Mouse (Mus musculus) c-Kit-positive CD71-negative TER-119-negative erythroid progenitor cells, embryonic 14.5 days (primary cell): Measurements from ENCODE around the gene Wfdc15a.

Experiments used
- DNase-seq: peaks from one replicate; pipeline ENCODE4 v3.0.0-alpha.2; 2013; ENCODE audit warnings: low read depth

The Wfdc15a gene

GRCm38 (mm10) chr2:164175850-164176249, 24.1 kb downstream of the Wfdc15a start:
- DNase-seq, result no peak

- DNase-seq, result no peak
Measured at GRCm38 (mm10) chr2:164174649-164175395, 25.1 kb downstream of the Wfdc15a start.

GRCm38 (mm10) chr2:164173394-164173793, 26.5 kb downstream of the Wfdc15a start:
- no peak for DNase-seq

- no peak for DNase-seq
Measured at GRCm38 (mm10) chr2:164170902-164171301, 29.0 kb downstream of the Wfdc15a start, which contains the start of gene Kcns1. Gene Kcns1 (minus strand): TSS chr2:164171113.

GRCm38 (mm10) chr2:164170326-164170725, 29.6 kb downstream of the Wfdc15a start:
- DNase-seq, result no peak

- no peak for DNase-seq
Measured at GRCm38 (mm10) chr2:164168571-164168946, 31.4 kb downstream of the Wfdc15a start.

- DNase-seq, result no peak
Measured at GRCm38 (mm10) chr2:164167752-164168570, 32.0 kb downstream of the Wfdc15a start.

GRCm38 (mm10) chr2:164164941-164165340, 35.0 kb downstream of the Wfdc15a start:
- DNase-seq, result no peak

GRCm38 (mm10) chr2:164161515-164162055, 38.3 kb downstream of the Wfdc15a start:
- no peak for DNase-seq

- DNase-seq, result no peak
Measured at GRCm38 (mm10) chr2:164158838-164159237, 41.1 kb downstream of the Wfdc15a start.

GRCm38 (mm10) chr2:164156158-164156557, 43.8 kb downstream of the Wfdc15a start:
- no peak for DNase-seq

GRCm38 (mm10) chr2:164154007-164154406, 45.9 kb downstream of the Wfdc15a start:
- no peak for DNase-seq

- DNase-seq, result no peak
Measured at GRCm38 (mm10) chr2:164152341-164152740, 47.6 kb downstream of the Wfdc15a start.

GRCm38 (mm10) chr2:164150086-164150760, 49.7 kb downstream of the Wfdc15a start:
- DNase-seq, result no peak
